Mouse (Mus musculus): ENCODE measurements around the gene Mrtfb. TPM values are rescaled to one million over a fixed set of nuclear protein-coding genes. Genes with fewer than 3 reads are reported as not detected.
"Not testable (repeated sequence)": the region's sequence is repeated elsewhere in the genome, so short reads cannot be mapped to it uniquely, and the experiment has no call there.

The Mrtfb gene
- polyA plus RNA-seq, 1 experiment: 8.5 TPM

GRCm38 (mm10) chr16:13276258-13276657 is 20.0 kb downstream of the Mrtfb start:
- 21% methylated on average over 2 of the region's 2 CpGs for WGBS
- Histone ChIP-seq H3K27me3 (ENCODE audit: control insufficient read depth, insufficient read depth, low read length) (no peaks in the 10 kb centered on the region), H3K4me3 (ENCODE audit: low read depth, low read length) (no peak overlapping the region), H3K36me3 (ENCODE audit: control insufficient read depth, insufficient read depth, low read length) (0 out of 2 replicates have a peak, but pooled peaks cover 2% of the 10 kb centered on the region), H3K4me1 (ENCODE audit: control insufficient read depth, insufficient read depth, insufficient read length, low read length) (peaks cover 13% of the 10 kb centered on the region; the same call in 1 of the 2 replicates), H3K27ac (ENCODE audit: insufficient read depth, low read depth, low read length) (peak overlapping the region; percentile 35)
- TF ChIP-seq POLR2A (IDR thresholded peaks at IDR 0.05; ENCODE audit: low read depth, low read length) (no peak), CTCF (IDR thresholded peaks at IDR 0.05; ENCODE audit: extremely low read depth, insufficient read length, insufficient replicate concordance, low read depth, low read length) (no peak)

GRCm38 (mm10) chr16:13276709-13277399 is 20.6 kb downstream of the Mrtfb start:
- Histone ChIP-seq H3K4me1 (ENCODE audit: control insufficient read depth, insufficient read depth, insufficient read length, low read length) (peaks cover 13% of the 10 kb centered on the region; the same call in 1 of the 2 replicates), H3K4me3 (ENCODE audit: low read depth, low read length) (no peak overlapping the region), H3K27me3 (ENCODE audit: control insufficient read depth, insufficient read depth, low read length) (no peaks in the 10 kb centered on the region), H3K27ac (ENCODE audit: insufficient read depth, low read depth, low read length) (peak overlapping the region; percentile 67), H3K36me3 (ENCODE audit: control insufficient read depth, insufficient read depth, low read length) (0 out of 2 replicates have a peak, but pooled peaks cover 2% of the 10 kb centered on the region)
- no peak for TF ChIP-seq POLR2A (IDR thresholded peaks at IDR 0.05; ENCODE audit: low read depth, low read length)
- no peak for TF ChIP-seq CTCF (IDR thresholded peaks at IDR 0.05; ENCODE audit: extremely low read depth, insufficient read length, insufficient replicate concordance, low read depth, low read length)
- 45% methylated on average over 3 of the region's 3 CpGs for WGBS

GRCm38 (mm10) chr16:13286425-13286824 is 30.1 kb downstream of the Mrtfb start:
- not testable (repeated sequence) for H3K4me1 ChIP-seq (ENCODE audit: control insufficient read depth, insufficient read depth, insufficient read length, low read length); H3K4me3 ChIP-seq (ENCODE audit: low read depth, low read length); H3K27me3 ChIP-seq (ENCODE audit: control insufficient read depth, insufficient read depth, low read length); H3K36me3 ChIP-seq (ENCODE audit: control insufficient read depth, insufficient read depth, low read length); H3K27ac ChIP-seq (ENCODE audit: insufficient read depth, low read depth, low read length)

- H3K4me1 ChIP-seq (ENCODE audit: control insufficient read depth, insufficient read depth, insufficient read length, low read length): peaks cover 22% of the 10 kb centered on the region; the same call in 1 of the 2 replicates
- no peaks in the 10 kb centered on the region for H3K36me3 ChIP-seq (ENCODE audit: control insufficient read depth, insufficient read depth, low read length)
- no peak for TF ChIP-seq CTCF (IDR thresholded peaks at IDR 0.05; ENCODE audit: extremely low read depth, insufficient read length, insufficient replicate concordance, low read depth, low read length)
- no peak for TF ChIP-seq POLR2A (IDR thresholded peaks at IDR 0.05; ENCODE audit: low read depth, low read length)
- no peaks in the 10 kb centered on the region for H3K27me3 ChIP-seq (ENCODE audit: control insufficient read depth, insufficient read depth, low read length)
- H3K4me3 ChIP-seq (ENCODE audit: low read depth, low read length): no peak overlapping the region
- WGBS: 18% methylated on average over 1 of the region's 1 CpGs
- H3K27ac ChIP-seq (ENCODE audit: insufficient read depth, low read depth, low read length): no peak overlapping the region
Observed at GRCm38 (mm10) chr16:13297860-13298259, 41.6 kb downstream of the Mrtfb start.

- H3K4me1 ChIP-seq (ENCODE audit: control insufficient read depth, insufficient read depth, insufficient read length, low read length): peaks cover 22% of the 10 kb centered on the region; the same call in 1 of the 2 replicates
- TF ChIP-seq POLR2A (IDR thresholded peaks at IDR 0.05; ENCODE audit: low read depth, low read length) (no peak), CTCF (IDR thresholded peaks at IDR 0.05; ENCODE audit: extremely low read depth, insufficient read length, insufficient replicate concordance, low read depth, low read length) (no peak)
- H3K27ac ChIP-seq (ENCODE audit: insufficient read depth, low read depth, low read length): no peak overlapping the region
- H3K36me3 ChIP-seq (ENCODE audit: control insufficient read depth, insufficient read depth, low read length): no peaks in the 10 kb centered on the region
- 34% methylated on average over 2 of the region's 2 CpGs for WGBS
- H3K4me3 ChIP-seq (ENCODE audit: low read depth, low read length): no peak overlapping the region
- H3K27me3 ChIP-seq (ENCODE audit: control insufficient read depth, insufficient read depth, low read length): no peaks in the 10 kb centered on the region
Observed at GRCm38 (mm10) chr16:13298991-13299390, 42.7 kb downstream of the Mrtfb start.

GRCm38 (mm10) chr16:13306065-13306695 is 49.9 kb downstream of the Mrtfb start:
- Histone ChIP-seq H3K36me3 (ENCODE audit: control insufficient read depth, insufficient read depth, low read length) (0 out of 2 replicates have a peak, but pooled peaks cover 1% of the 10 kb centered on the region), H3K4me3 (ENCODE audit: low read depth, low read length) (no peak overlapping the region), H3K27me3 (ENCODE audit: control insufficient read depth, insufficient read depth, low read length) (no peaks in the 10 kb centered on the region), H3K27ac (ENCODE audit: insufficient read depth, low read depth, low read length) (no peak overlapping the region), H3K4me1 (ENCODE audit: control insufficient read depth, insufficient read depth, insufficient read length, low read length) (peaks cover 11% of the 10 kb centered on the region; the same call in 1 of the 2 replicates)
- WGBS: 70% methylated on average over 3 of the region's 3 CpGs
- no peak for TF ChIP-seq CTCF (IDR thresholded peaks at IDR 0.05; ENCODE audit: extremely low read depth, insufficient read length, insufficient replicate concordance, low read depth, low read length)
- no peak for TF ChIP-seq POLR2A (IDR thresholded peaks at IDR 0.05; ENCODE audit: low read depth, low read length)

- H3K36me3 ChIP-seq (ENCODE audit: control insufficient read depth, insufficient read depth, low read length): 0 out of 2 replicates have a peak, but pooled peaks cover 1% of the 10 kb centered on the region
- WGBS: 43% methylated on average over 1 of the region's 1 CpGs
- no peak overlapping the region for H3K4me3 ChIP-seq (ENCODE audit: low read depth, low read length)
- no peaks in the 10 kb centered on the region for H3K27me3 ChIP-seq (ENCODE audit: control insufficient read depth, insufficient read depth, low read length)
- TF ChIP-seq CTCF (IDR thresholded peaks at IDR 0.05; ENCODE audit: extremely low read depth, insufficient read length, insufficient replicate concordance, low read depth, low read length) (no peak), POLR2A (IDR thresholded peaks at IDR 0.05; ENCODE audit: low read depth, low read length) (no peak)
- H3K27ac ChIP-seq (ENCODE audit: insufficient read depth, low read depth, low read length): no peak overlapping the region
- peaks cover 7% of the 10 kb centered on the region; the same call in 1 of the 2 replicates for H3K4me1 ChIP-seq (ENCODE audit: control insufficient read depth, insufficient read depth, insufficient read length, low read length)
Observed at GRCm38 (mm10) chr16:13310096-13310683, 53.9 kb downstream of the Mrtfb start.

All from small intestine, adult 2 months (tissue).